Mouse (Mus musculus) heart, adult 18-20 months (tissue): ENCODE measurements at regions not wholly inside any gene's neighbourhood (a gene's known extent, or its start where the extent isn't known, plus 50 kb on each side); places are given as distances from the start of the nearest gene placed in this dataset.
"Not testable (repeated sequence)": the region's sequence is repeated elsewhere in the genome, so short reads cannot be mapped to it uniquely, and the experiment has no call there.

Experiments used
- DNase-seq, 2 experiments: peaks; one replicate each; pipeline ENCODE4 v3.0.0; 2021 to 2022; ENCODE audit warnings: mixed read lengths in 1 of 2

GRCm38 (mm10) chr15:93094202-93095135 is 180.5 kb downstream of the Gxylt1 start:
- no peak for DNase-seq

DNA sequence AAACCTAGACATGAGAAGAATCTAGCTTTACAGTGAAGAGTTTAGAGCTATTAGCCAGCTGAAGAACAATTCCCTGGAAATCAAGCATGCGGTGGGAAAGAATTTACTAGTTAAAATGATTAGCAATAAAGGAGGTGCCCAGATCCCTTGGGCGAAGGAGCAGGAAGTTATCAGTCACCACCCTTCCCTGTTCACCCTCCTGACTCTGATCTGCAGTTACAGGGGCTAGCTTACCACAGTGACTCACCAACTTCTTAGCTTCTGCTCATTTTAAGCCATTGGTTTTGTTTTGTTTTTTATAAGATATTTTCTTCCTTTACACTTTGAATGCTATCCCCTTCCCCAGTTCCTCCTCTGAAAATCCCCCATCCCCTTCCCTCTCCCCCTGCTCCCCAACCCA is 183.6 kb downstream of the Gxylt1 start:
- no peak for DNase-seq

DNA sequence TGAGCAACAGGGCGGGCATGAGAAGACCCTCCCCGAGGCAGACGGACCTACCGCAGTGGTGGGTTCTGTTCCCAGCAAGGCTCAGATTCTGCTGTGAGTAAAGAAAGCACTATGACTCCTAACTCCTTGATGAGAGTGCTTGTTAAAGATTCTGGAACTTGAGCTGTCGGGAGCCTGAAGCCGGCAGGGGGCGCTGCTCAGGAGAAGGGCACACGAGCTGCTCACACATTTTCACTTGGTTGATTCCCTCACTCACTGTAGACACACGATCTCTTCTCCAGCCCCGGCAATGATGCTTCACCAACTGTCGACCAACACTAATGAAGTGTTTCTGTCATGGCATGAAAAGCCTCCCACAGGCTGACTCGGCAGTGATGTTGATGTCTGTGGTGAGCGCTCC is 185.6 kb downstream of the Gxylt1 start:
- peak; percentile 25 to 71 for DNase-seq

DNA sequence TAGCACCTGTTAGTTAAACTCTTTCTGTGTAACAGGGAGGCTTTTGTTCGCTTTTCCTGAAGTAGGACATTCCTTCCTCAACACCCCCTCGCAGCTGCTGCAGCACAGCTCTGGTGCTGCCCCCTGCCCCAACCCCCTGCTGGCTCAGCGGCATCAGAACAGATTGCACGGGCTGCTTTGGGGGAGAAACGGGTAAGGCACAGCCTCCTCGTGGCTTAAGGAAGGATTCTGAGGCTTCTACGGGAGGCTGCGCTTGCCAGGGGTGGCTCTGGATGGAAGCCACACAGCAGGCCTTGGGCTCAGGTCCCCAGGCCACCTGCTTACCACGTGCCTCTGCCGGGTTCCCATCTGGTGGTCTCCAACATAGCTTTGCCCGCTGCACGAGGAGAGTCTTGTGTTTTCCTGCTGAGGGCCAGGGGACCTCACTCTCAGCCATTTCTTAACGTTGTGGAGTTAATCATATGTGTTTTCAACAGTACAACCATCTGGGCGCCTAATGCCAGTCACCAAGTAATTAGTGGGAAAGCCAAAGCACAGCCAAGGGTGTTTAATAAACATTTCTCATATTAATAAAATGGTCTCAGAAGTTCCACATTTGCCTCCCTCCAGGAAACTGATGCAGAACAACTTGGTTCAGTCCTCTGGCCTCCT is 189.9 kb downstream of the Gxylt1 start:
- no peak for DNase-seq

DNA sequence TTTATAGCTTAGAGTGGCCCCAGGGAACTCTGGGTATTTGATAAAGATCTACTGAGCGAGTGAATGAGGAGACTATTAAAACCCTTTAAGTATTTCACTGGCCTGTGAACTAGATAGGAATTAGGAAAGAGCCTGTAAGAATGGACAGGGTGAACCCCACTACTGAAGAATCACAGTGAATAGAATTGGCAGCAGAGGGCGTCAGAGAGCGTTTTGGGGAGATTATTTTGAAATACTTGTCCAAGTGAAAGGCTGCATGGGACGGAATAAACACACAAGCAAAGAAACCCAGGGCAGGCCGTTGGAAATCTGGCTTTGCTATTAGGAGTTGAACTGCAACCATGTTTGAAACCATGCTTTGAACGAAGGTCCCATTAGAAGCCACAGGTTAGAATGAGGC is 200.9 kb downstream of the Gxylt1 start:
- DNase-seq = no peak

DNA sequence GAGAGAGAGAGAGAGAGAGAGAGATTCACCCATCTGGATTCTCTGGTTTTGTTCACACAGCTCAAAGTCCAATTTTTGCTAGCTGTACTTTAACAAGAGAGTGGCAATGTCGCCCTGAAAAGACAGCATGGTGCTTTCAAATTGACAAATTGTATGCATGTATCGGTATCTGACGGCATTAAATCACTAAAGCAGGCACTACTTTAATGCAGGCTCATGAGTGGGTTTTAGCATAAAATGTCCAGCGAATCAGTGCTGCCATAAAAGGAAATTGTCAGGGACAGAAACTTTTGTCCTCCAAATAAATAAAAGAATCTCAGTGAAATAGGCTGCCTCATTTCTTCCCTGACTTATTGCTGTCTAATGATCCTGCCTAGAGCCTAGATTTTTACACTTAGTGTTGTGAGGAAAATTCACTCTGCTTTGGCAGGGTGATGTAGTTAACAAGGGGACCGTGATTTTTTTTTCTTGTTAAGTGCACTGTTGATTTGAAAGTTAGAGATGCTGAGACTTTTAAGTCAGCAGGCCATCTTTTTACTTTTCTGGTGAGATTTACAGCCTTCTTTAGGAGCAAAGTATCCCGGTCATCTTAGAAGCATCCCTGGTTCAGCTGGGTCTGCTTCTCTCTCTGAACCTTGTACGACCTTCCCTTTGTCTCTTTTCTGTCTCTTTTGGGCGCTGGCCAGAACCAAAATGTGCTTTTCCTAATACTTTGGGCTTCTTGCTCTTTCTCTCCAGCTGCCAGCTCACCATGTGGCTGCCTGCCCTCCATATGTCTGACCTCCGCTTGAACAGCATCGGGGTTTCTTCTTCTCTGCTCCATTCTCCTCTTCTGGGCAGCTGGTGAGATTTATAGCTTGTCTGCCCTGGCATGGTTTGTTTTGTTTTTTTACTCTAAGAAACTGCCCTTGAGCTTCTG is 212.5 kb downstream of the Gxylt1 start:
- DNase-seq = no peak

DNA sequence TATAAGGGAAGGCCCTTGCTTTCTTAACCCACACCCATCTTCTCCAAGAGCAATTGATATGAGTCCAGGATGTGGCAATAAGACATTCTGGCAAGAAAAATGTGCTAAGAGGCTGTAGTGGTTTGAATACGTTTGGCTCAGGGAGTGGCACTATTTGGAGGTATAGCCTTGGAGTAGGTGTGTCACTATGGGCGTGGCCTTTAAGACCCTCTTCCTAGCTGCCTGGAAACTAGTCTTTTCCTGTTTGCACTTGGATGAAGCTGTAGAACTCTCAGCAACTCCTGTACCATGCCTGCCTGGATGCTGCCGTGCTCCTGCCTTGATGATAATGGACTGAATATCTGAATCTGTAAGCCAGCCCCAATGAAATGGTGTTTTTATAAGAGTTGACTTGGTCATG is 221.5 kb downstream of the Gxylt1 start:
- DNase-seq = no peak

DNA sequence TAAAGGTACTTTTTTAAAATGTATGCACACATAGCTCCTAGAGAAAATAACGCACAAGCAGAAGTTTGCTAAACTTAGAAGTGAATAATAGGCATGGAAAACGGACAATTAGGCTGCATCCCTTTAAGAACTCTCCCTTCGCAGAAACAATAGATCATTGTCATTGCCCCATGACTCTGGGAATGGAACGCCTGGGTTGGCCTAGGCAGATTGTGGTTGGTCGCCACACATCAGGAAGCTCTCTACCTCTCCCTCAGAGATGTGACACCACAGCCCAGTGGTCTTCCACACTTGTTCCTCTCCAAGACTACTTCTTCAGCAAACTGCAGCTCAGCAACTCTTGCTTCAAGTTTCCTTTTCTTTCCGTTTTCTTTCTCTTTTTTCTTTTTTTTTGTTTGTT is 247.8 kb downstream of the Gxylt1 start:
- DNase-seq = no peak

GRCm38 (mm10) chr15:93026456-93027078 is 248.4 kb downstream of the Gxylt1 start:
- DNase-seq = no peak

GRCm38 (mm10) chr15:93025791-93026190 is 249.2 kb downstream of the Gxylt1 start:
- no peak for DNase-seq

DNA sequence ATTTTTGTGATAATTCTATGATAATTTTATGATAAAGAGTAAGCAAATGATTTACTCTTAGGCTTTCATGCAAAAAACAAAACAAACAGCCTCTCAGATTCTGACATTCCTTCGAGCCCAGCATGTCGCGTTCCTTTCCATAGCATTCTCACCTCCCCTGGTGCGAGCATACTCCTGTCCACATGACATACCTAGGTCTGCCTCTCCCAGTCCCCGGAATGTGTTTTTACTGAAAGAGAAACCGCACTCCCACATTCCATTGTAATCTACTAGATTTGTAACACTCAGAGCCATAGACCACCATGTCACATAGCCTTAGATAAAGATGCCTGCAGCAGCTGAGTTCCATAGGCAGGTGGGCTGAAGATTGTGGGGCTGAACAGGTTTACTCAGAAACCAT is 250.8 kb downstream of the Gxylt1 start:
- DNase-seq = no peak

- DNase-seq = no peak
Observed at GRCm38 (mm10) chr15:93011166-93011565, 263.8 kb downstream of the Gxylt1 start.

DNA sequence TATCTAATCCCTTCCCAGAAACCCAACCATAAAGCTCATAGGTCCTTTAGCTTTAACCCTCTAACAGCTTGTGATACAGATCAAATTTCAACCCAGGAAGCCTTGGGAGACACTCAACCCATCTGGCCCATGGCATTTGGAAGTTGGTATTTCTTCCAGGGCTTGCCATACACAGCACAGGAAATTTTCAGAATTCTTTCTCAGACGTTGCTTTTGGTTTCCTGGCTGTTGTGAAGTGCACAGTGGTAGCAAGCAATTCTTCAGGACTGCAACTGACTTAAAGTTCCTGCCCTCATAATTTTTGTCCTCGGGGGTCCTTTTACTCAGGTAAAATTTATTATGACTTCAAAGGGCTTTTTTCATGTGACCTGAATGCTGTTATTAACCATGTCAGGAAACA is 264.4 kb downstream of the Gxylt1 start:
- no peak for DNase-seq

GRCm38 (mm10) chr15:93005751-93006231 is 269.2 kb downstream of the Gxylt1 start:
- DNase-seq = peak; percentile 61 to 63

DNA sequence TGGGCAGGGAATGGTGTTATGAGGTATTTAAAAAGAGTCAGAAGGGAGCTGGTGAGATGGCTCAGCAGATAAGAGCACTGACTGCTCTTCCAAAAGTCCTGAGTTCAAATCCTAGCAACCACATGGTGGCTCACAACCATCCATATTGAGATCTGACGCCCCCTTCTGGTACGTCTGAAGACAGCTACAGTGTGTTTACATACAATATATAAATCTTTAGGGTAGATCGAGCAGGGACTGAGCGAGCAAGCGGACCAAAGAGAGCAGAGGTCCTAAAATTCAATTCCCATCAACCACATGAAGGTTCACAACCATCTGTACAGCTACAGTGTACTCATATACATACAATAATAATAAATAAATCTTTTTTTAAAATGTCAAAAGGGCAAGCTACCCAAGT is 269.8 kb downstream of the Gxylt1 start:
- DNase-seq = not testable (repeated sequence)

DNA sequence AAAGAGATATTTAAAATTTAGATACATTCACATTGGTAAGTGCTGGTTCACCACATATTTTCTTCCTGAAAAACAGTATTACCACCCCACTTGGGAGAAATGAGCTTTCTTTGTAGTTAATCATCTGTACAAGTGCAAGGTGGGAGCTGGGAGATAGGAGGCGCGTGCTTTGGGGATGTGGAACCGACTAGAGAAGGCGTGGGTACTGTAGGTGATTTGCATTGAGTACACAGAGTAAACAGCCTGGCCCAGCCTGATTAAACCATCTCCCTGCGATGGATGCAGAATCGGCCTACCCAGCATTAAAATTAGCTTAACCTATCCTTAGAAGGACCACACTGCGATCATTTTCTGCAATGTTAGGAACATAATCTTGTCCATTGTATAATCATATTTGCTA is 270.4 kb downstream of the Gxylt1 start:
- DNase-seq = no peak

- no peak for DNase-seq
Observed at GRCm38 (mm10) chr15:93003233-93003632, 271.7 kb downstream of the Gxylt1 start.

- DNase-seq = peak; percentile 12 to 26
Observed at GRCm38 (mm10) chr15:93002002-93002904, 272.7 kb downstream of the Gxylt1 start.

GRCm38 (mm10) chr15:93001346-93002001 is 273.5 kb downstream of the Gxylt1 start:
- peak; percentile 10 to 39 for DNase-seq

GRCm38 (mm10) chr15:93000121-93000520 is 274.9 kb downstream of the Gxylt1 start:
- peak; percentile 34 to 35 for DNase-seq
